Mouse (Mus musculus) C2C12 (cell line): Measurements from ENCODE around the gene Mpzl1.

ENCODE experiments used
- CEBPB ChIP-seq: IDR thresholded peaks from one replicate; pipeline ENCODE4 v1.6.1; 2011; ENCODE audit warnings: low read depth, mild to moderate bottlenecking, control low read depth, moderate library complexity
- CTCF ChIP-seq: IDR thresholded peaks from one replicate; pipeline ENCODE4 v1.5.1; 2011; ENCODE audit not compliant: control insufficient read depth, insufficient read depth, insufficient read length

DNA sequence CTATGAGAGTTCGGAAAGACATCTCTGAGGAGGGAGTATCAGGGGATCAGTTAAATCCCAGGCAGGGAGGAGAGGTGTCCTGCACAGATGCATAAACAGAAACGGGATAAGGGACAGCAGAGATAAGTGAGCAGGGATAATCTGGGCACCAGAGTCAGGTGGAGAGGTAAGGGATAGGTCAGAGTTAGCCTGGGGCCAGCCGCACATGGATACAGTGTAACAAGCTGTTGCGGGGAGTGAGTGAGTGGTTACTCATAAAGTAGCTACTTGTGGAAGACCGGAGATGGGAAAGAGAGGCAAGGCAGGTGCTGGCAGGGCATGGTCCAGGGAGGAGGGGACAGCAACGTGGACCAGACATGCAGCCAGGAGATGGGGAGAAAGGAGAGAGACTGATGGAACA lies 35.7 kb upstream of the Mpzl1 start:
- TF ChIP-seq CEBPB (no peak), CTCF (no peak)
